1 mouse cellular context compared by ENCODE assay signal in genomic region chr7:45374620-45375019, GRCm38 (mm10).
TF ChIP-seq lines count a peak whose summit lies in the region.

No protein-coding gene starts in this region.

TF ChIP-seq in MEL, 35 proteins besides CTCF, POLR2A, EP300 and RAD21 (continued from another document):
- no peak for TF ChIP-seq MYB (IDR thresholded peaks at IDR 0.05; ENCODE audit: low read depth, low read length)
- no peak for TF ChIP-seq JUND (IDR thresholded peaks at IDR 0.05; ENCODE audit: low read depth, low read length)
- no peak for TF ChIP-seq E2F4 (IDR thresholded peaks at IDR 0.05; ENCODE audit: borderline replicate concordance, low read depth, low read length)
- peak; percentile 61 for TF ChIP-seq SIN3A (IDR thresholded peaks at IDR 0.05; ENCODE audit: low read length)
- 0 out of 2 replicates have a peak, but pooled peaks have one; percentile 41 for TF ChIP-seq MXI1 (IDR thresholded peaks at IDR 0.05; ENCODE audit: low read depth, low read length)
- peak; percentile 59; the same call in 1 of the 2 replicates for TF ChIP-seq GATA1 (IDR thresholded peaks at IDR 0.05; ENCODE audit: low read depth, low read length)
- 0 out of 2 replicates have a peak, but pooled peaks have one; percentile 39 for TF ChIP-seq ZNF384 (IDR thresholded peaks at IDR 0.05; ENCODE audit: low read depth, low read length)
- TF ChIP-seq HCFC1 (IDR thresholded peaks at IDR 0.05; ENCODE audit: low read depth, low read length) = peak; percentile 32; the same call in 1 of the 2 replicates
- no peak for TF ChIP-seq ZC3H11A (IDR thresholded peaks at IDR 0.05; ENCODE audit: low read depth, low read length)
